Mouse (Mus musculus): ENCODE results near the gene Cyp2w1. TPM values are rescaled to one million over a fixed set of nuclear protein-coding genes. Genes with fewer than 3 reads are reported as not detected.

Gene Cyp2w1
- total RNA-seq, 4 experiments from 2014 or later = not detected

GRCm38 (mm10) chr5:139403692-139404260, 51.4 kb downstream of the Cyp2w1 start:
- no peak for DNase-seq (ENCODE audit: low spot score)

GRCm38 (mm10) chr5:139404801-139405401, 52.5 kb downstream of the Cyp2w1 start, which contains the start of gene C130050O18Rik:
Gene C130050O18Rik (plus strand): TSS chr5:139405280.
- peak; percentile 36 for DNase-seq (ENCODE audit: low spot score)

GRCm38 (mm10) chr5:139405478-139405877, 53.1 kb downstream of the Cyp2w1 start:
- DNase-seq (ENCODE audit: low spot score) = no peak

- peak; percentile 65 for DNase-seq (ENCODE audit: low spot score)
Observed at GRCm38 (mm10) chr5:139405953-139406352, 53.5 kb downstream of the Cyp2w1 start.

Small RNAs within 50 kb of the gene (microRNA-seq; reads per million reads assigned to microRNA genes)
- gene Mir339 = 276 reads per million, percentile 71 among the genes with 10 or more reads in this experiment

Other genes with a start within 250 kb of the Cyp2w1 start
- 1 to 10 TPM; 2.1 to 2.7 (median 2.3) TPM for gene Prkar1b, start 202.6 kb upstream of the Cyp2w1 start, total RNA-seq (2022)
- gene Dnaaf5, start 202.4 kb upstream of the Cyp2w1 start, total RNA-seq (2022) = 10 to 100 TPM; 16.1 to 20.0 (median 18.2) TPM
- gene Sun1, start 152.0 kb upstream of the Cyp2w1 start, total RNA-seq (2022) = 10 to 100 TPM; 48.0 to 58.0 (median 50.7) TPM
- gene Get4, start 100.3 kb upstream of the Cyp2w1 start, total RNA-seq (2022) = 10 to 100 TPM; 39.1 to 45.9 (median 43.7) TPM
- gene Adap1, start 27.0 kb upstream of the Cyp2w1 start, total RNA-seq (2022) = 1 to 10 TPM; 2.1 to 4.2 (median 2.9) TPM
- gene Cox19, start 1.2 kb upstream of the Cyp2w1 start, total RNA-seq (2022) = 100 to 1,000 TPM in 3 of 4 experiments, 10 to 100 TPM in 1; 96.9 to 114 (median 106) TPM
- gene Gpr146, start 25.1 kb downstream of the Cyp2w1 start, total RNA-seq (2022) = 10 to 100 TPM; 43.1 to 55.6 (median 47.0) TPM
- gene C130050O18Rik, start 52.7 kb downstream of the Cyp2w1 start, total RNA-seq (2022) = 1 to 10 TPM in 1 of 4 experiments, under 1 TPM in 3; 0.49 to 1.2 (median 0.72) TPM
- gene Gper1, start 70.5 kb downstream of the Cyp2w1 start, total RNA-seq (2022) = 1 to 10 TPM; 1.1 to 1.6 (median 1.3) TPM
- gene 3110082I17Rik, start 107.9 kb downstream of the Cyp2w1 start, total RNA-seq (2022) = 1 to 10 TPM; 5.4 to 8.7 (median 6.8) TPM
- 10 to 100 TPM; 16.2 to 18.2 (median 17.3) TPM for gene Zfand2a, start 131.9 kb downstream of the Cyp2w1 start, total RNA-seq (2022)
- gene Uncx, start 190.9 kb downstream of the Cyp2w1 start, total RNA-seq (2022) = not detected

Measured in heart, adult 8-10 months (tissue).